Mouse (Mus musculus) spleen, postnatal 0 days (tissue): Measurements from ENCODE around the gene Mcpt8. TPM values are rescaled to one million over a fixed set of nuclear protein-coding genes. Genes with fewer than 3 reads are reported as not detected.

Experiments
- polyA plus RNA-seq: library from polyadenylated mRNA; unstranded; fragments of >200 nt; fragmentation: Nextera tagmentation; extraction: Ambion mirVana; gene quantifications from 2 replicates; pipeline ENCODE4 v1.2.1, GENCODE M21; 2015

The Mcpt8 gene
- polyA plus RNA-seq, result 32.2 and 48.0 TPM in 2 replicates

DNA sequence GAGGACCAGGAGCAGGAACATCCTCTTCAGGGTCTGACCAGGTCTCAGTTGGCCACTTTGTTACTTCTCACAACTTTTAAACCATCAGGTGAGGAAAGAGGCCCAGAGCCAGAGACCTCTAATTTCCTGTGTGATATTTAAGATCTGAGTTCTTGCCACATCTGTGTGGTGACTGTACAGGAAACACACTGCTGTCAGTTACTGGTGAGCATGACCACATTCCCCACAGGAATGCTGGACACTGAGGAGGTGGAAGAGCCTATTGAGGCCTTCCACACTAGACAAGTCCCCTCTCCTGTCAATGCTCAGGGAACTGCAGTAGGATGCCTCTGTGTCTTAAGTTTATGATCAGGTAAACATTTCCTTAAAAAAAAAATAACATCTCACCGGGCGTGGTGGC is at the start of gene Mcpt8:
Mcpt8 (minus strand) TSS at position 107 of the 400 bp plus-strand sequence.

DNA sequence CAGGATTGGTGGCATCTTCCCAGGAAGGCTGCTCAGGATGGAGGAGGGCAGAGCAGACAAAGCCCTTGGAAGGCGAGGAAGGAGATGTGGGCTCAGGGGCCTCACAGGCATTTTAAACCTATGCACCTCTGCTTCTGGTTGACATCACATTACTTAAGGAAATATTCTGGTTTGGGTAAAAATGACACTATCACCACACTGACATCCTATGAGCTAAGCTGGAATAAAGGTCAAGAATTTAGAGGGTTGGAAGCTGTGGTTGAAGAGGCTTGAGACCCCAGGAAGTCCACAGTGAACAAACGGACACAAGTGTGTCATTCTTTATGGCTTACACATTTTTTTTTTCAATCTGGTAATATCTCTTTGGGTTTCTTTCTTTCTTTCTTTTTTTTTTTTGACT is 47.4 kb upstream of the Mcpt8 start, which contains the start of gene Gzmd:
Gzmd (minus strand) TSS at position 101 of the 400 bp plus-strand sequence.

DNA sequence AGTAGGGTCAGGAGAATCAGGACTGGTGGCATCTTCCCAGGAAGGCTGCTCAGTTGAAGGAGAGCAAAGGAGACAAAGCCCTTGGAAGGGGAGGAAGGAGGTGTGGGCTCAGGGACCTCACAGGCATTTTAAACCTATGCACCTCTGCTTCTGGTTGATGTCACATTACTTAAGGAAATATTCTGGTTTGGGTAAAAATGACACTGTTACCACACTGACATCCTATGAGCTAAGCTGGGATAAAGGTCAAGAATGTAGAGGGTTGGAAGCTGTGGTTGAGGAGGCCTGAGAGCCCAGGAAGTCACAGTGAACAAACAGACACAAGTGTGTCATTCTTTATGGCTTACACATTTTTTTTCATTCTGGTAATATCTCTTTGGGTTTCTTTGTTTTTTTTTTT is 35.5 kb upstream of the Mcpt8 start, which contains the start of gene Gzme:
Gzme (minus strand) TSS at position 101 of the 400 bp plus-strand sequence.

DNA sequence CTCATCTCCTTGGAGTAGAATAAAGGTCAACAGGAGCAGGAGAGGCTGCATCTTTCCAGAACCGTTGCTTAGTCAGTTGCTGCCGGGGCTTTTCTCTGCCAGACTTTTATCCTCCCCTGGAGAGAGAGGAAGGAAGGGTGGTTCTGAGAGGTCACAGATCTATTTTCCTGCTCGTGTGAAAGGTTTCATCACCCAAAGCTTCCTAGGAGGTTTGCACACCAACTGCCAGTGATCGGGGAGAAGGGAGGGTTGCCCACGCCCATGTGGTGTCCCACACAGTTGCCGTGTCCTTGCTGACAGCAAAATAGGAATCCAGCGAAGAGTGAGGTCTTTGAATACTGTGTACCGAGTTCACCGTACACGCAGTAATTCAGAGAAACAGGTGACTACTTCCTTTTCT is 17.3 kb upstream of the Mcpt8 start, which contains the start of gene Ctsg:
Ctsg (minus strand) TSS at position 189 of the 400 bp plus-strand sequence.

GRCm38 (mm10) chr14:56062213-56062612 is 22.9 kb downstream of the Mcpt8 start, which contains the start of gene Mcpt4:
TSS of gene Mcpt4 (minus strand) at chr14:56062313.

DNA sequence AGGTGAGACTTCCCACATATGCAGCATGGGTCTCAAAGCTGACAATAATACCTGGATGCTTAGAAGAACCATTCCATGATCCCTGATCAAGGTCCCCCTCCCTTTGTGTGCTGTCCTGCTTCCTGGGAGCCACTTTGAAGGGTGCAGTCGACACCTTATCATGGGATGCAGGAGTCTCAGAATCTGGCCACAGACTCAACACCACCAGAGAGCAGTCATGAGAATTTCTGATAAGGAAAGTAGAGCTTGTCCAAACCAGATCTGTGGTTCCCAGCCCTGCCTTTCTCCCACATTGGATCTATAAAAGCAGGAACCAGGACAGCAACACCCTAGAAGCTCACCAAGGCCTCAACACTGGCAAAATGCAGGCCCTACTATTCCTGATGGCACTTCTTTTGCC is 43.3 kb downstream of the Mcpt8 start, which contains the start of gene Mcpt2:
Mcpt2 (plus strand) TSS at position 250 of the 400 bp plus-strand sequence.

Other genes with a start within 250 kb of the Mcpt8 start
- gene Nynrin, start 231.3 kb downstream of the Mcpt8 start, polyA plus RNA-seq, result 1.6 and 2.8 TPM in 2 replicates
- 0.05 and 0.22 TPM in 2 replicates for gene Cbln3, start 200.9 kb downstream of the Mcpt8 start, polyA plus RNA-seq
- gene Khnyn, start 200.3 kb downstream of the Mcpt8 start, polyA plus RNA-seq, result 7.6 and 10.2 TPM in 2 replicates
- gene Sdr39u1, start 185.0 kb downstream of the Mcpt8 start, polyA plus RNA-seq, result 22.0 and 25.5 TPM in 2 replicates
- gene Cma1, start 140.6 kb downstream of the Mcpt8 start, polyA plus RNA-seq, result 249 and 554 TPM in 2 replicates
- gene Cma2, start 134.3 kb downstream of the Mcpt8 start, polyA plus RNA-seq, result 0.45 and 0.92 TPM in 2 replicates
- 0.36 and 0.63 TPM in 2 replicates for gene Mcpt1, start 67.3 kb downstream of the Mcpt8 start, polyA plus RNA-seq
- not detected in 2 replicates for gene Mcpt9, start 54.8 kb downstream of the Mcpt8 start, polyA plus RNA-seq
- gene Mcpt2, start 43.2 kb downstream of the Mcpt8 start, polyA plus RNA-seq, result 2.1 and 4.4 TPM in 2 replicates
- gene Mcpt4, start 23.0 kb downstream of the Mcpt8 start, polyA plus RNA-seq, result 129 and 337 TPM in 2 replicates
- 81.1 and 110 TPM in 2 replicates for gene Ctsg, start 17.3 kb upstream of the Mcpt8 start, polyA plus RNA-seq
- not detected in 2 replicates for gene Gzme, start 35.4 kb upstream of the Mcpt8 start, polyA plus RNA-seq
- gene Gzmd, start 47.3 kb upstream of the Mcpt8 start, polyA plus RNA-seq, result not detected in 2 replicates
- not detected in 2 replicates for gene Gzmg, start 74.3 kb upstream of the Mcpt8 start, polyA plus RNA-seq
- not detected in 2 replicates for gene Gzmn, start 89.3 kb upstream of the Mcpt8 start, polyA plus RNA-seq
- gene Gzmf, start 126.1 kb upstream of the Mcpt8 start, polyA plus RNA-seq, result not detected in 2 replicates
- not detected in 2 replicates for gene Gzmc, start 149.4 kb upstream of the Mcpt8 start, polyA plus RNA-seq
- gene Gzmb, start 177.0 kb upstream of the Mcpt8 start, polyA plus RNA-seq, result 1.6 and 3.4 TPM in 2 replicates